Mouse (Mus musculus): ENCODE measurements around the gene Zfp664. TPM values are rescaled to one million over a fixed set of nuclear protein-coding genes. Genes with fewer than 3 reads are reported as not detected.

Zfp664 gene
- polyA plus RNA-seq, 1 experiment: 1.0 TPM

DNA sequence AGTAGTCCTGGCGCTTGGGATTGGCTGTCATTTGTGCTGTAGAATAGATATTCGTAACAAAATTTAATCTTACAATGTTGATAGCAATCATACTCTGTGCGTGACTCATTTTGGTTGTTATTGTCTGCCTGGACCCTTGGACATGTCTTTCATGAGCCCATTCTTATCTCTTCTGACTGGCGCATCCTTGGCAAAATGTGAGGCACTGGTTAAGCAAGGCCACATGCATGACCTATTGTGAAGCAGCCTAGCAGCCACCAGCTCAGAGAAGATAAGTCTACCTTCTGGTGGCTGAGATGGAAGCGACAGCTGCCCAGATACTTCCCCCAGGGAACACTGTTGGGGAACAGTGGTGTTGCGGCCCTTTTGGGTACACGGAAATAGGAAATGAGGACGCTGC lies 26.2 kb downstream of the Zfp664 start:
- no peak for TF ChIP-seq TAL1 (IDR thresholded peaks at IDR 0.05; ENCODE audit: low read length)
- no peak for TF ChIP-seq GATA1 (IDR thresholded peaks at IDR 0.05; ENCODE audit: low read length)
- Histone ChIP-seq H3K4me3 (replicated peaks) (no peak overlapping the region), H3K4me1 (ENCODE audit: control insufficient read depth) (no peaks in the 10 kb centered on the region), H3K9me3 (ENCODE audit: control insufficient read depth, low read length) (no peaks in the 10 kb centered on the region), H3K36me3 (ENCODE audit: control insufficient read depth) (peaks cover 46% of the 10 kb centered on the region), H3K27me3 (ENCODE audit: control insufficient read depth) (no peaks in the 10 kb centered on the region)

DNA sequence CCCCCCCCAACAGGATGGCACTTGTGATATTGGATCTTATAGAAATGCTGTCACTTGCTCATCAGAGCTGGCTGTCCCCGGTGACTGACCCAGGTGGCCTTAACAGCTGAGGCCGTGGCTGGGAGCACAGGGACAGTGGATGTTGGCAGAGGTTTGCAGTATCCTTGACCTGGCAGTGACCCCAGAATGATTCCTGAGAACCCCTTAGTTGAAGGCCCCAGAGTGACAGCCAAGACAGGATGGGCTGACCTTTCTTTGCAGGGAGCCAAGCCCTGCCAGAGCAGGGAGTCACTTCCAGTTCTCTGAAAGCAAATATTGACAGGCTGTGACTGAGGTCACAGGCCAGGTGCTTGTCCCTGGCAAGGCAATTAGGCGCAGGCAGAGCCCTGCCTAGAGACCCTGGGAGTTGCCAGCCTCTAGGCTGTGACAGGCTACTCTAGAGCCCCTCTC lies 29.5 kb downstream of the Zfp664 start:
- TF ChIP-seq TAL1 (IDR thresholded peaks at IDR 0.05; ENCODE audit: low read length) (no peak), GATA1 (IDR thresholded peaks at IDR 0.05; ENCODE audit: low read length) (no peak)
- peaks cover 13% of the 10 kb centered on the region for H3K36me3 ChIP-seq (ENCODE audit: control insufficient read depth)
- H3K4me1 ChIP-seq (ENCODE audit: control insufficient read depth): no peaks in the 10 kb centered on the region
- H3K9me3 ChIP-seq (ENCODE audit: control insufficient read depth, low read length): no peaks in the 10 kb centered on the region
- no peaks in the 10 kb centered on the region for H3K27me3 ChIP-seq (ENCODE audit: control insufficient read depth)
- no peak overlapping the region for H3K4me3 ChIP-seq (replicated peaks)

DNA sequence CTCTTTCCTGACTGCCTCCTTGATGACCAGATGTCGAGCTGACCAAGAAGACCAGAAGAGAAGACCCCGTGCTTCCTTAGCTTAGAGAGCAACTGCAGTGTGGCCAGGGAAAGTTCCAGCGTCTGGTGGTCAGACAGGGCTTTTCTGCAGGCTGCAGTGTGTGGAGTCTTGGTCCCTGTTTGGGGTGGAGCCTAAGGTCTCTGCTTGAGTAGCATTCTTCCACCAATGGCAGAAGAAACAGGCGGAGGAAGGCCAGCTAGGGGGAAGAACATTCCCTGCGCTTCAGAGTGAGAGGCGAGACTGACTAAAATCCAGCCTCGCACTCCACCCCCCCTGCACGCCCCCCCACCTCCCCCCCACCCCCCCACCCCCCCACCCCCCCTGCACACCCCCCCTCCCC lies 33.6 kb downstream of the Zfp664 start:
- H3K9me3 ChIP-seq (ENCODE audit: control insufficient read depth, low read length): no peaks in the 10 kb centered on the region
- no peaks in the 10 kb centered on the region for H3K27me3 ChIP-seq (ENCODE audit: control insufficient read depth)
- H3K4me3 ChIP-seq (replicated peaks): no peak overlapping the region
- TF ChIP-seq TAL1 (IDR thresholded peaks at IDR 0.05; ENCODE audit: low read length): no peak
- no peak for TF ChIP-seq GATA1 (IDR thresholded peaks at IDR 0.05; ENCODE audit: low read length)
- no peaks in the 10 kb centered on the region for H3K36me3 ChIP-seq (ENCODE audit: control insufficient read depth)
- H3K4me1 ChIP-seq (ENCODE audit: control insufficient read depth): no peaks in the 10 kb centered on the region

DNA sequence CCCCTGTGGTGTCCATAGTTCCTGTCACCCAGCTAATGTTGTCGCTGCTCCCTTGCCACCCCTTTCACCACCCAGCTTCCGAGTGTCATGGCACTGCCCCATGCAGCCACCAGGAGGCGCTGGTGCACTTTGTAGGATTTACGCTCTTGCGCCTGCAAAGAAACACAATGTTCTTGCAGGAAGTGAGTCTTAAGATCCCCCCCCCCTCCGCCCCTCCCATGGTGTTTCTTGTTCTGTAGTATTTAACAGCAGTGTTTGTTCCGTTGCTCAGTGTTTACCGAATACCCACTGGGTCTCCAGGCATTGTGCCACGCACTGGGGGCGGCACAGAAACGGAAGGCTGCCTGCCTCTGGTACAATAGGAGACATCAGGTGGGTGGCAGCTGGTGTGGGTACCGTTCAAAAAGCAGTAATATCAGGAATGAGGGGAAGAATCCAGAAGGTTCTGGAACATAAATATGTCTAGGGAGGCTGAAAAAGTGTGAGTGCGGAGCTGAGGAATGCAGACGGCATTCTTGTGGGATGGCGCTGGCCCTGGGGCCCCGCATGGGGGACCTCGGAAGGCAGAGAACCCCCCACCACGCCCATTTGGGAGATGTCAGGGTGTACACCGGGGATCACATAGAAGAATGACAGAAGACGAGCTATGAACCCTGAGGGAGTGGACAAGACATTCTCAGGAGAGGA lies 37.6 kb downstream of the Zfp664 start:
- TF ChIP-seq GATA1 (IDR thresholded peaks at IDR 0.05; ENCODE audit: low read length): no peak
- TF ChIP-seq TAL1 (IDR thresholded peaks at IDR 0.05; ENCODE audit: low read length): no peak
- Histone ChIP-seq H3K36me3 (ENCODE audit: control insufficient read depth) (no peaks in the 10 kb centered on the region), H3K4me1 (ENCODE audit: control insufficient read depth) (no peaks in the 10 kb centered on the region), H3K9me3 (ENCODE audit: control insufficient read depth, low read length) (no peaks in the 10 kb centered on the region), H3K4me3 (replicated peaks) (no peak overlapping the region), H3K27me3 (ENCODE audit: control insufficient read depth) (no peaks in the 10 kb centered on the region)

DNA sequence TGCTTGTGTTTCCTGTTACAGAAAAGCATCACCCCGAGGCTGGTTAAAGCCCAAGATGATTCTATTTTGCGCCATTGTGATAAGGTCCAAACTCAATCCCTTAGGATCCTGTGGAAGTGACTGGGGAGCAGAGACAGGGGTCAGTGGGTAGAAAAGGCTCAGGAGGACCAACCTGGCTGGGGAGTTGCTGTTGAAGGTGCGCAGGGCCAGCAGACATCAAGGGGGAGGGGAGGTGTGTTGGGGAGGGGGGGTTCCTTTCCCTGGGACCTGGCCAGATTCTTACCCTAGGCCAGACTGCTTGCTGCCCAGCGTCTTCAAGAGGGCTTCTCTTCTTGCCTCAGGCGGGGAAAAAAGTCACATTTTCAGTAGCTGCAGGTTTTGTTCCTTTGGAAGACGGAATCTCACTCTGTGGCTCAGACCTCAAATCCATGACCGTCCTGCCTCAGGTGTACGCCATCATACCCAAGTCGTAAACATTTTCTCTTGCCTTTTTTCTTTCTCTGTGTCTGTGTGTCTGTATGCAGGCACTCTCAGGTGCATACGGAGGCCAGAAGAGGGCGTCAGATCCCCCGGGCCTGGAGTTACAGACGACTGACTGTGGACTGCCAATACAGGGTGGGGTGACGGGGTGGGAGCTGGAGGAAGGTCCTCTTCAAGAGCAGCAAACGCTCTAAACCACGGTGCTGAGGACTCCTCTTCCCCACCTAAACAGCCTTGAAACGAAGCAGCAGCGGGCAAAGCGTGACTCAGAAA lies 38.4 kb downstream of the Zfp664 start:
- Histone ChIP-seq H3K27me3 (ENCODE audit: control insufficient read depth) (no peaks in the 10 kb centered on the region), H3K9me3 (ENCODE audit: control insufficient read depth, low read length) (no peaks in the 10 kb centered on the region), H3K4me1 (ENCODE audit: control insufficient read depth) (no peaks in the 10 kb centered on the region), H3K4me3 (replicated peaks) (no peak overlapping the region), H3K36me3 (ENCODE audit: control insufficient read depth) (no peaks in the 10 kb centered on the region)
- no peak for TF ChIP-seq TAL1 (IDR thresholded peaks at IDR 0.05; ENCODE audit: low read length)
- no peak for TF ChIP-seq GATA1 (IDR thresholded peaks at IDR 0.05; ENCODE audit: low read length)

DNA sequence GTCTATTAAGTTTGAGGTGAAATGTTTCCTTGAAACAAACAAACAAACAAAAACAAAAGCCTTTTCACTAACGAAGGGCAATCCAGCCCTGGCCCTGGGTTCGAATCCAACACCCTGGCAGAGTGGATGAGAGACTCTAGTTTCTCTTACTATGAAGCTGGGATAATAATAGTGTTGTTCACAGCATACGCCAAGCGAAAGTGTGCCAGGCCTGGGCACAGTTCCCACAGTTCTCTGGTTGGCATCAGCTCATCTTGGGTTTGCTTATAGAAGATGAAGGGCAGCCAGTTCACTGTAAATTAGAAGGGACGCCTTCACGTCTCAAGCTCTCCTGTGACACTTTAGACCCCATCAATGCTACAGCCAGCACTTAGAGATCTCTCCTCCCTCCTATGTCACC lies 39.2 kb downstream of the Zfp664 start:
- Histone ChIP-seq H3K36me3 (ENCODE audit: control insufficient read depth) (no peaks in the 10 kb centered on the region), H3K4me3 (replicated peaks) (no peak overlapping the region), H3K9me3 (ENCODE audit: control insufficient read depth, low read length) (no peaks in the 10 kb centered on the region), H3K4me1 (ENCODE audit: control insufficient read depth) (no peaks in the 10 kb centered on the region), H3K27me3 (ENCODE audit: control insufficient read depth) (no peaks in the 10 kb centered on the region)
- no peak for TF ChIP-seq GATA1 (IDR thresholded peaks at IDR 0.05; ENCODE audit: low read length)
- TF ChIP-seq TAL1 (IDR thresholded peaks at IDR 0.05; ENCODE audit: low read length): no peak

DNA sequence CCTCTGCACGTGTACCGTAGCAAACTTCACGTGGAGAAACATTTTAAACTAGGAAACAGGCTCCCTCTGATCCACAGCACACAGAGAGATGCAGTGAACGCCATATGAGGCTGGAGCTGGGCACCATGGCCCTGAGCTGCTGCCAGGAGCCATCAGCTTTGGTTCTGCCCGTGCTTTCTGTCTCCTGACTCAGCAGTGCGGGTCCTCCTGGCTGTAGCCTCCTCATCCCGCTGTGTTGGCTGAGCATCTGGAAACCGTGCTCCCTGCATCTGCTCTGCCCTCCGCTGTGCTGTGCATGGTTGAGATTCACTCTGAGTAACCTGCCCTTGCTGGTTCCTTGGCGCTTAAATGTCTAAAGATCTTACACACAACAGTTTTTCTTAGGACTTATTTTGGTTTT lies 39.7 kb downstream of the Zfp664 start:
- H3K9me3 ChIP-seq (ENCODE audit: control insufficient read depth, low read length): no peaks in the 10 kb centered on the region
- H3K4me1 ChIP-seq (ENCODE audit: control insufficient read depth): no peaks in the 10 kb centered on the region
- TF ChIP-seq TAL1 (IDR thresholded peaks at IDR 0.05; ENCODE audit: low read length) (no peak), GATA1 (IDR thresholded peaks at IDR 0.05; ENCODE audit: low read length) (no peak)
- H3K4me3 ChIP-seq (replicated peaks): no peak overlapping the region
- H3K36me3 ChIP-seq (ENCODE audit: control insufficient read depth): no peaks in the 10 kb centered on the region
- no peaks in the 10 kb centered on the region for H3K27me3 ChIP-seq (ENCODE audit: control insufficient read depth)

DNA sequence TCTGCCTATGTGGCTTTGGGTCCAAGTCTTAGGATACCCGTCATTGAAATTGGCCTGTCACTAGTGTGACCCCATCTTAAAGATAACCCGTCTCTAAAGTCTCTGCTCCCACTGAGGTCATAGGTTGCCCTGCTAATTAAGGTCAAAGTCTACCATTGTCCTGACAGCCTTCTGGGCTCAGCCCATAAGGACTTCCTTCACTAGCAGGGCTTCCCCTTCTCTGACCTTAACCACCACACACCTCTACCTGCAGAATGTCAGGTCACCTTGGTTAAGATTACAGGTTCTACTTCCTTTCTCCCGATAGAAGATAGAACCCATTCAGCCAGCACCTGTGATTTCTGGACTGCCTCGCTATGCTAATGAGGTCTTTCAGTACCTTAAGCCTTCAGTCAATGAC lies 41.4 kb downstream of the Zfp664 start:
- Histone ChIP-seq H3K36me3 (ENCODE audit: control insufficient read depth) (no peaks in the 10 kb centered on the region), H3K4me1 (ENCODE audit: control insufficient read depth) (no peaks in the 10 kb centered on the region), H3K9me3 (ENCODE audit: control insufficient read depth, low read length) (no peaks in the 10 kb centered on the region), H3K4me3 (replicated peaks) (no peak overlapping the region), H3K27me3 (ENCODE audit: control insufficient read depth) (no peaks in the 10 kb centered on the region)
- TF ChIP-seq GATA1 (IDR thresholded peaks at IDR 0.05; ENCODE audit: low read length) (no peak), TAL1 (IDR thresholded peaks at IDR 0.05; ENCODE audit: low read length) (no peak)

DNA sequence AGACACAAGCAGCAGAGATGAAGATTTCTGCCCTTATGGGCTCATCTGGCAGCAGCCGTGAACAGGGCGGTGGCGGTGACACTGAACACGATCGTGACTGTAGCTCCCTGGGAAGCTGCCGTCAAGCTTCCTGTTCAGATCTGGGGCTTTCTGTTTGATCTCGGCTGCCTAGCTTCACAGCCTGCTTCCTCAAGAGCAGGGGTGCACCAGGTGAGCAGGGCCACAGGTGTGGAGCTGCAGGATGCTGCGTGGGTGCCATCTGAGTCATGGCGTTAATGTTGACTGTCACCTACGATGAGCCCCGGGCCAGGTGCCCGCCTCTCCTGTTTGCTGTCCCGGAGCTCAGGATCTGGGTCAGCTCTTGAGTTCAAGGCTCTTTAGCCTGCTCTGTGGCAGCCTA lies 44.4 kb downstream of the Zfp664 start:
- TF ChIP-seq TAL1 (IDR thresholded peaks at IDR 0.05; ENCODE audit: low read length) (no peak), GATA1 (IDR thresholded peaks at IDR 0.05; ENCODE audit: low read length) (no peak)
- H3K27me3 ChIP-seq (ENCODE audit: control insufficient read depth): no peaks in the 10 kb centered on the region
- no peaks in the 10 kb centered on the region for H3K9me3 ChIP-seq (ENCODE audit: control insufficient read depth, low read length)
- no peaks in the 10 kb centered on the region for H3K36me3 ChIP-seq (ENCODE audit: control insufficient read depth)
- no peaks in the 10 kb centered on the region for H3K4me1 ChIP-seq (ENCODE audit: control insufficient read depth)
- H3K4me3 ChIP-seq (replicated peaks): no peak overlapping the region
